11 mouse cellular contexts compared by ENCODE assay signal in genomic region chr14:57753351-57753992, GRCm38 (mm10). TPM values are rescaled to one million over a fixed set of nuclear protein-coding genes. Genes with fewer than 3 reads are reported as not detected.
A peak's percentile ranks its signal among the peaks of the same experiment; 100 is the strongest.
DNase-seq lines count a peak whose midpoint lies in the region; ATAC-seq and TF ChIP-seq lines count a peak whose summit lies in the region.
"Had no signal": no experiment of that assay in that cellular context is flagged by ENCODE, and none has a peak within 500 bp of the region (broad histone marks: within the 10 kb centered on the region; RNA-seq: fewer than 3 reads in every experiment).

No protein-coding gene starts in this region.

- H3K9me3 ChIP-seq in heart, embryonic 13.5 days: no peaks in the 10 kb centered on the region
- H3K9me3 ChIP-seq in limb, embryonic 15.5 days: no peaks in the 10 kb centered on the region
- no peaks in the 10 kb centered on the region for H3K9me3 ChIP-seq in neural tube, embryonic 15.5 days (replicated peaks)

- WGBS in heart, embryonic 13.5 days: 6% methylated on average over 9 of the region's 9 CpGs
- whole genome bisulfite sequencing in limb, embryonic 15.5 days: 22% methylated on average over 9 of the region's 9 CpGs
- WGBS in neural tube, embryonic 15.5 days: 37% methylated on average over 9 of the region's 9 CpGs
- 83% methylated on average over 9 of the region's 9 CpGs for WGBS in thymus, adult 2 months

- no peak overlapping the region for H3K4me3 ChIP-seq in heart, embryonic 13.5 days
- H3K4me3 ChIP-seq in limb, embryonic 15.5 days: no peak overlapping the region
- H3K4me3 ChIP-seq in neural tube, embryonic 15.5 days (replicated peaks): no peak overlapping the region
- no peak overlapping the region for H3K4me3 ChIP-seq in thymus, adult 2 months (ENCODE audit: control insufficient read depth, insufficient read depth, low read length)

- peak overlapping the region; percentile 42 for H3K4me2 ChIP-seq in heart, embryonic 13.5 days
- no peak overlapping the region for H3K4me2 ChIP-seq in limb, embryonic 15.5 days
- H3K4me2 ChIP-seq in neural tube, embryonic 15.5 days: no peak overlapping the region

- peak overlapping the region; percentile 86 for H3K27ac ChIP-seq in heart, embryonic 13.5 days (replicated peaks)
- peak overlapping the region; percentile 57 for H3K27ac ChIP-seq in limb, embryonic 15.5 days
- no peak overlapping the region for H3K27ac ChIP-seq in neural tube, embryonic 15.5 days (replicated peaks)
- H3K27ac ChIP-seq in thymus, adult 2 months (ENCODE audit: control insufficient read depth, insufficient read depth, low read length): no peak overlapping the region

- no peak for DNase-seq in heart, adult 8-10 months (ENCODE audit: low spot score)
- peak; percentile 29 for DNase-seq in 3134 (ENCODE audit: extremely low read depth, insufficient read length, low spot score)
- peak; percentile 60 for DNase-seq in c-Kit-positive CD71-positive TER-119-positive erythroid progenitor cells, embryonic 14.5 days (ENCODE audit: low spot score)
- DNase-seq in thymus, adult 2 months: no peak
- DNase-seq in gastrocnemius, postnatal 10 days: no peak
- DNase-seq: cerebellum, adult 11 months had no signal

- H3K27me3 ChIP-seq in heart, embryonic 13.5 days (replicated peaks): no peaks in the 10 kb centered on the region
- H3K27me3 ChIP-seq in limb, embryonic 15.5 days: no peaks in the 10 kb centered on the region
- no peaks in the 10 kb centered on the region for H3K27me3 ChIP-seq in neural tube, embryonic 15.5 days (replicated peaks)
- H3K27me3 ChIP-seq in thymus, adult 2 months (ENCODE audit: control insufficient read depth, insufficient read depth, low read length): no peaks in the 10 kb centered on the region

- peaks cover 20% of the 10 kb centered on the region for H3K4me1 ChIP-seq in heart, embryonic 13.5 days
- H3K4me1 ChIP-seq in limb, embryonic 15.5 days: peaks cover 3% of the 10 kb centered on the region; the same call in 1 of the 2 replicates
- no peaks in the 10 kb centered on the region for H3K4me1 ChIP-seq in neural tube, embryonic 15.5 days
- peaks cover 3% of the 10 kb centered on the region for H3K4me1 ChIP-seq in thymus, adult 2 months (replicated peaks; ENCODE audit: control insufficient read depth, insufficient read depth, low read length)

- no peak for ATAC-seq in heart, embryonic 13.5 days (ENCODE audit: extremely low read depth, insufficient number of reproducible peaks, low FRiP score, low TSS enrichment)
- no peak for ATAC-seq in limb, embryonic 15.5 days (ENCODE audit: insufficient number of reproducible peaks, low FRiP score, low TSS enrichment, low read depth)
- ATAC-seq in neural tube, embryonic 15.5 days (ENCODE audit: low FRiP score): no peak

- TF ChIP-seq POLR2A in thymus, adult 2 months (IDR thresholded peaks at IDR 0.05; ENCODE audit: control insufficient read depth, extremely low read depth, insufficient read depth, low read length, poor library complexity): no peak

- H3K36me3 ChIP-seq in heart, embryonic 13.5 days: no peaks in the 10 kb centered on the region
- no peaks in the 10 kb centered on the region for H3K36me3 ChIP-seq in limb, embryonic 15.5 days
- no peaks in the 10 kb centered on the region for H3K36me3 ChIP-seq in neural tube, embryonic 15.5 days
- H3K36me3 ChIP-seq in thymus, adult 2 months (ENCODE audit: control insufficient read depth, insufficient read depth, low read length): no peaks in the 10 kb centered on the region

- no peak for TF ChIP-seq CTCF in thymus, adult 2 months (IDR thresholded peaks at IDR 0.05; ENCODE audit: borderline replicate concordance, control insufficient read depth, extremely low read depth, insufficient read depth, low read length, poor library complexity)

- peak overlapping the region; percentile 20; the same call in 1 of the 2 replicates for H3K9ac ChIP-seq in heart, embryonic 13.5 days
- no peak overlapping the region for H3K9ac ChIP-seq in limb, embryonic 15.5 days
- no peak overlapping the region for H3K9ac ChIP-seq in neural tube, embryonic 15.5 days (replicated peaks)

RNA-seq across cellular contexts. Expression of gene Lats2, which starts 4.7 kb away (rescaled TPM):
- polyA plus RNA-seq in heart, embryonic 13.5 days (2015; fragmentation: Nextera tagmentation; extraction: Ambion mirVana): 21.2 and 21.7 TPM in 2 replicates
- 10 to 100 TPM; 24.3 to 39.2 (median 31.0) TPM for total RNA-seq in heart, adult 8-10 months (2022)
- 25.0 and 28.0 TPM in 2 replicates for polyA plus RNA-seq in limb, embryonic 15.5 days (2015; fragmentation: Nextera tagmentation; extraction: Ambion mirVana)
- polyA plus RNA-seq in neural tube, embryonic 15.5 days (2015; fragmentation: Nextera tagmentation; extraction: Ambion mirVana): 5.8 and 8.5 TPM in 2 replicates
- polyA plus RNA-seq in thymus, adult 2 months (2012; rRNA removed): 17.1 and 18.2 TPM in 2 replicates
- 10 to 100 TPM; 21.7 to 26.7 TPM for total RNA-seq in gastrocnemius, postnatal 10 days (2021)

RNA-seq across cellular contexts. Expression of gene Gm49361, which starts 7.6 kb away (rescaled TPM):
- not detected in 2 replicates for polyA plus RNA-seq in heart, embryonic 13.5 days (2015; fragmentation: Nextera tagmentation; extraction: Ambion mirVana)
- 1 to 10 TPM in 3 of 4 experiments, not detected in 1; 1.6 to 2.7 (median 1.8) TPM for total RNA-seq in heart, adult 8-10 months (2022)
- polyA plus RNA-seq in limb, embryonic 15.5 days (2015; fragmentation: Nextera tagmentation; extraction: Ambion mirVana): not detected in 2 replicates
- not detected in 2 replicates for polyA plus RNA-seq in neural tube, embryonic 15.5 days (2015; fragmentation: Nextera tagmentation; extraction: Ambion mirVana)
- polyA plus RNA-seq in thymus, adult 2 months (2012; rRNA removed): 0.23 TPM in 1 of 2 replicates, not detected in the other
- total RNA-seq in gastrocnemius, postnatal 10 days (2021): not detected
- total RNA-seq: granulocyte monocyte progenitor cell, adult 5-6 weeks; neutrophil, adult 5-6 weeks had no signal

RNA-seq across cellular contexts. Expression of gene Sap18, which starts 44.5 kb away (rescaled TPM):
- polyA plus RNA-seq in heart, embryonic 13.5 days (2015; fragmentation: Nextera tagmentation; extraction: Ambion mirVana): 15.7 and 17.3 TPM in 2 replicates
- 100 to 1,000 TPM in 1 of 4 experiments, 10 to 100 TPM in 3; 85.9 to 102 (median 91.8) TPM for total RNA-seq in heart, adult 8-10 months (2022)
- polyA plus RNA-seq in limb, embryonic 15.5 days (2015; fragmentation: Nextera tagmentation; extraction: Ambion mirVana): 19.2 and 22.4 TPM in 2 replicates
- 26.5 and 28.7 TPM in 2 replicates for polyA plus RNA-seq in neural tube, embryonic 15.5 days (2015; fragmentation: Nextera tagmentation; extraction: Ambion mirVana)
- 4.9 and 8.6 TPM in 2 replicates for polyA plus RNA-seq in thymus, adult 2 months (2012; rRNA removed)
- total RNA-seq in gastrocnemius, postnatal 10 days (2021): 10 to 100 TPM; 54.2 to 56.0 TPM

Comparison
In these comparisons a context has a peak if more than half of its experiments do, and no peak if none do; other contexts are left out.
1. H3K27ac ChIP-seq: peak in heart, embryonic 13.5 days (single experiment) and limb, embryonic 15.5 days (single experiment); none in neural tube, embryonic 15.5 days (single experiment) and thymus, adult 2 months (single experiment).
2. DNase-seq: peak in 3134 (single experiment) and c-Kit-positive CD71-positive TER-119-positive erythroid progenitor cells, embryonic 14.5 days (single experiment); none in heart, adult 8-10 months (single experiment), thymus, adult 2 months (single experiment) and gastrocnemius, postnatal 10 days (single experiment).